13 mouse cellular contexts compared by ENCODE assay signal in genomic region chr1:120643848-120644711, GRCm38 (mm10). TPM values are rescaled to one million over a fixed set of nuclear protein-coding genes. Genes with fewer than 3 reads are reported as not detected.
DNase-seq lines count a peak whose midpoint lies in the region; ATAC-seq and TF ChIP-seq lines count a peak whose summit lies in the region.
"Had no signal": no experiment of that assay in that cellular context is flagged by ENCODE, and none has a peak within 500 bp of the region (broad histone marks: within the 10 kb centered on the region; RNA-seq: fewer than 3 reads in every experiment).

No protein-coding gene starts in this region.

- no peaks in the 10 kb centered on the region for H3K36me3 ChIP-seq in heart, postnatal 0 days (replicated peaks; ENCODE audit: control insufficient read depth, insufficient read depth, low read length)
- H3K36me3 ChIP-seq in forebrain, embryonic 16.5 days (ENCODE audit: control insufficient read depth, insufficient read depth), result no peaks in the 10 kb centered on the region
- no peaks in the 10 kb centered on the region for H3K36me3 ChIP-seq in midbrain, embryonic 11.5 days (ENCODE audit: control insufficient read depth, insufficient read depth, low read length)
- H3K36me3 ChIP-seq: liver, embryonic 15.5 days; stomach, embryonic 15.5 days had no signal

- no peak for TF ChIP-seq POLR2A in brain, embryonic 14.5 days (IDR thresholded peaks at IDR 0.05; ENCODE audit: borderline replicate concordance, extremely low read depth, insufficient read depth, insufficient read length, poor library complexity, severe bottlenecking)

- no peaks in the 10 kb centered on the region for H3K9me3 ChIP-seq in heart, postnatal 0 days (replicated peaks; ENCODE audit: control insufficient read depth, low read length)
- no peaks in the 10 kb centered on the region for H3K9me3 ChIP-seq in forebrain, embryonic 16.5 days (ENCODE audit: control insufficient read depth, low read length)
- H3K9me3 ChIP-seq in midbrain, embryonic 11.5 days (ENCODE audit: control insufficient read depth, low read length), result no peaks in the 10 kb centered on the region
- H3K9me3 ChIP-seq: liver, embryonic 15.5 days; stomach, embryonic 15.5 days had no signal

- no peak for ATAC-seq in heart, postnatal 0 days (ENCODE audit: insufficient read depth, low read depth)
- ATAC-seq in forebrain, embryonic 16.5 days, result peak; percentile 87
- peak; percentile 92 for ATAC-seq in midbrain, embryonic 11.5 days (ENCODE audit: low FRiP score)
- no peak for ATAC-seq in granulocyte monocyte progenitor cell, adult 5-6 weeks (replicated peaks; ENCODE audit: poor library complexity, severe bottlenecking)
- ATAC-seq in megakaryocyte-erythroid progenitor cell, adult 5-6 weeks (replicated peaks; ENCODE audit: low FRiP score, low TSS enrichment, poor library complexity, severe bottlenecking), result no peak
- ATAC-seq: CD4-positive, CD25-positive, alpha-beta regulatory T cell, adult 4 months had no signal

- no peak for TF ChIP-seq EP300 in heart, postnatal 0 days (IDR thresholded peaks at IDR 0.05; ENCODE audit: low read depth)

- H3K27me3 ChIP-seq in heart, postnatal 0 days (ENCODE audit: control insufficient read depth, insufficient read depth, low read length), result no peaks in the 10 kb centered on the region
- peaks cover 26% of the 10 kb centered on the region for H3K27me3 ChIP-seq in forebrain, embryonic 16.5 days (replicated peaks; ENCODE audit: control insufficient read depth, insufficient read depth, low read length)
- H3K27me3 ChIP-seq in midbrain, embryonic 11.5 days (ENCODE audit: control insufficient read depth, insufficient read depth, low read length), result no peaks in the 10 kb centered on the region; the same call in 1 of the 2 replicates
- H3K27me3 ChIP-seq: liver, embryonic 15.5 days; stomach, embryonic 15.5 days had no signal

- no peak overlapping the region for H3K27ac ChIP-seq in heart, postnatal 0 days (ENCODE audit: low read depth)
- H3K27ac ChIP-seq in forebrain, embryonic 16.5 days (ENCODE audit: low read length), result no peak overlapping the region
- H3K27ac ChIP-seq in midbrain, embryonic 11.5 days (ENCODE audit: low read depth, low read length), result peak overlapping the region; percentile 55; the same call in 1 of the 2 replicates
- H3K27ac ChIP-seq: liver, embryonic 15.5 days; stomach, embryonic 15.5 days had no signal

- H3K4me1 ChIP-seq in heart, postnatal 0 days (ENCODE audit: control insufficient read depth, insufficient read depth), result no peaks in the 10 kb centered on the region
- H3K4me1 ChIP-seq in forebrain, embryonic 16.5 days (replicated peaks; ENCODE audit: control insufficient read depth, insufficient read depth, low read length), result peaks cover 14% of the 10 kb centered on the region
- H3K4me1 ChIP-seq in midbrain, embryonic 11.5 days (ENCODE audit: control insufficient read depth, insufficient read depth, low read length), result peaks cover 15% of the 10 kb centered on the region; the same call in 1 of the 2 replicates
- H3K4me1 ChIP-seq: liver, embryonic 15.5 days had no signal

- WGBS in heart, postnatal 0 days, result 29% methylated on average over 13 of the region's 13 CpGs
- under 1% methylated on average over 13 of the region's 13 CpGs for WGBS in forebrain, embryonic 16.5 days
- 2% methylated on average over 13 of the region's 13 CpGs for WGBS in midbrain, embryonic 11.5 days

- no peak overlapping the region for H3K4me3 ChIP-seq in heart, postnatal 0 days (ENCODE audit: low read depth, low read length)
- H3K4me3 ChIP-seq in forebrain, embryonic 16.5 days (replicated peaks; ENCODE audit: low read length), result peak overlapping the region; percentile 27
- peak overlapping the region; percentile 3; the same call in 1 of the 2 replicates for H3K4me3 ChIP-seq in midbrain, embryonic 11.5 days (ENCODE audit: low read depth, low read length)
- H3K4me3 ChIP-seq: liver, embryonic 15.5 days; stomach, embryonic 15.5 days had no signal

- TF ChIP-seq CTCF in heart, postnatal 0 days (IDR thresholded peaks at IDR 0.05; ENCODE audit: low read depth), result no peak
- TF ChIP-seq CTCF in brain, embryonic 14.5 days (IDR thresholded peaks at IDR 0.05; ENCODE audit: borderline replicate concordance, extremely low read depth, insufficient read depth, insufficient read length), result no peak

- H3K4me2 ChIP-seq in heart, postnatal 0 days (ENCODE audit: low read depth, low read length), result peak overlapping the region; percentile 21
- H3K4me2 ChIP-seq in forebrain, embryonic 16.5 days (ENCODE audit: low read length), result peak overlapping the region; percentile 44
- H3K4me2 ChIP-seq in midbrain, embryonic 11.5 days, result peak overlapping the region; percentile 38
- H3K4me2 ChIP-seq: liver, embryonic 15.5 days; stomach, embryonic 15.5 days had no signal

- DNase-seq in heart, postnatal 0 days (ENCODE audit: low spot score), result no peak
- DNase-seq in heart, adult 11 months, result no peak
- DNase-seq in brain, embryonic 14.5 days (ENCODE audit: low read depth), result peak; percentile 88
- DNase-seq in midbrain, embryonic 11.5 days (ENCODE audit: low spot score, missing footprints), result peak; percentile 93
- no peak for DNase-seq in T-cell, adult 2 months (ENCODE audit: low spot score)
- DNase-seq: adrenal gland, postnatal 14 days had no signal

- no peak overlapping the region for H3K9ac ChIP-seq in heart, postnatal 0 days (replicated peaks; ENCODE audit: low read depth, low read length)
- no peak overlapping the region for H3K9ac ChIP-seq in forebrain, embryonic 16.5 days (replicated peaks; ENCODE audit: low read depth, low read length)
- no peak overlapping the region; the same call in 1 of the 2 replicates for H3K9ac ChIP-seq in midbrain, embryonic 11.5 days (ENCODE audit: low read length)
- H3K9ac ChIP-seq: liver, embryonic 15.5 days; stomach, embryonic 15.5 days had no signal

RNA-seq across cellular contexts. Expression of gene En1, which starts 41.9 kb away (rescaled TPM):
- not detected in 2 replicates for total RNA-seq in heart, postnatal 0 days (2014; rRNA removed; ENCODE audit: low replicate concordance)
- polyA plus RNA-seq in heart, postnatal 0 days (2015; fragmentation: Nextera tagmentation; extraction: Ambion mirVana), result not detected in 2 replicates
- 7.4 and 17.2 TPM in 2 replicates for polyA plus RNA-seq in brain, embryonic 14.5 days (2012; rRNA removed)
- 0.39 TPM in 1 of 2 replicates, not detected in the other for polyA plus RNA-seq in forebrain, embryonic 16.5 days (2015; fragmentation: Nextera tagmentation; extraction: Ambion mirVana)
- 6.5 and 8.2 TPM in 2 replicates for polyA plus RNA-seq in midbrain, embryonic 11.5 days (2014; fragmentation: Nextera tagmentation; extraction: Ambion mirVana)
- not detected in 2 replicates for total RNA-seq in granulocyte monocyte progenitor cell, adult 5-6 weeks (2014; fragmentation: Nextera tagmentation)
- total RNA-seq in granulocyte monocyte progenitor cell, adult 5-6 weeks (2017), result not detected in 2 replicates
- not detected in 2 replicates for total RNA-seq in megakaryocyte-erythroid progenitor cell, adult 5-6 weeks (2014; fragmentation: Nextera tagmentation)
- not detected in 2 replicates for total RNA-seq in megakaryocyte-erythroid progenitor cell, adult 5-6 weeks (2017)
- total RNA-seq: adrenal gland, postnatal 14 days; hematopoietic stem cell, adult 5-6 weeks had no signal
- polyA plus RNA-seq: CD4-positive, CD25-positive, alpha-beta regulatory T cell, adult 4 months; liver, embryonic 15.5 days had no signal

Comparison
In these comparisons a context has a peak if more than half of its experiments do, and no peak if none do; other contexts are left out.
1. ATAC-seq: peak in forebrain, embryonic 16.5 days (single experiment) and midbrain, embryonic 11.5 days (single experiment); none in heart, postnatal 0 days (single experiment), granulocyte monocyte progenitor cell, adult 5-6 weeks (single experiment) and megakaryocyte-erythroid progenitor cell, adult 5-6 weeks (single experiment).
2. DNase-seq: peak in brain, embryonic 14.5 days (single experiment) and midbrain, embryonic 11.5 days (single experiment); none in heart, postnatal 0 days (single experiment), heart, adult 11 months (single experiment) and T-cell, adult 2 months (single experiment).
3. Peak in every context shown above with its lines, with median percentiles within 50 percentile points of each other: H3K4me2 ChIP-seq.